Mouse (Mus musculus) intestine, embryonic 14.5 days (tissue): ENCODE data around the gene Arfgef3. TPM values are rescaled to one million over a fixed set of nuclear protein-coding genes. Genes with fewer than 3 reads are reported as not detected.
A peak's percentile ranks its signal among the peaks of the same experiment; 100 is the strongest.

Experiments
- ATAC-seq: fragments of 200-750 bp; cut with Nextera tagmentation; replicated peaks from 2 replicates; pipeline ENCODE4 v1.8.0; 2017; ENCODE audit warnings: low read depth, moderate number of reproducible peaks, moderate TSS enrichment, moderate library complexity; ENCODE audit not compliant: low FRiP score, low TSS enrichment
- DNase-seq: peaks from one replicate; pipeline ENCODE4 v3.0.0-alpha.2; 2018; ENCODE audit warnings: low spot score
- H3K27ac ChIP-seq: fragments of 300-500 bp; sonication (generic); 2 replicates; pipeline ENCODE4 v1.5.1; 2014; ENCODE audit warnings: low read depth, mild to moderate bottlenecking, control low read depth
- H3K27me3 ChIP-seq: fragments of 300-500 bp; sonication (generic); replicated peaks from 2 replicates; pipeline ENCODE4 v1.6.1; 2014; ENCODE audit warnings: low read length, control low read depth; ENCODE audit not compliant: control insufficient read depth, insufficient read depth
- H3K36me3 ChIP-seq: fragments of 300-500 bp; sonication (generic); 2 replicates; pipeline ENCODE4 v1.6.1; 2014; ENCODE audit warnings: low read length, control low read depth; ENCODE audit not compliant: control insufficient read depth, insufficient read depth
- H3K4me1 ChIP-seq: fragments of 300-500 bp; sonication (generic); replicated peaks from 2 replicates; pipeline ENCODE4 v1.6.1; 2014; ENCODE audit warnings: low read length, control low read depth, mixed read lengths; ENCODE audit not compliant: control insufficient read depth, insufficient read depth
- H3K4me2 ChIP-seq: fragments of 300-500 bp; sonication (generic); 2 replicates; pipeline ENCODE4 v1.6.1; 2014; ENCODE audit warnings: low read length
- H3K4me3 ChIP-seq: fragments of 300-500 bp; sonication (generic); 2 replicates; pipeline ENCODE4 v1.5.1; 2014; ENCODE audit warnings: low read depth, low read length, control low read depth, mixed read lengths
- H3K9ac ChIP-seq: fragments of 300-500 bp; sonication (generic); 2 replicates; pipeline ENCODE4 v1.6.1; 2014; ENCODE audit warnings: mild to moderate bottlenecking, low read length
- H3K9me3 ChIP-seq: fragments of 300-500 bp; sonication (generic); 2 replicates; pipeline ENCODE4 v1.6.1; 2016; ENCODE audit warnings: low read length, control low read depth; ENCODE audit not compliant: control insufficient read depth
- WGBS: fragments of 180-500 bp; shearing (Covaris S2); extraction: QIAGEN DNeasy Blood & Tissue Kit; methylation state at CpG from one replicate; pipeline ENCODE4 v1.1.7; 2014; 5-methylcytosine and 5-hydroxymethylcytosine counted together
- polyA plus RNA-seq: library from polyadenylated mRNA; unstranded; fragments of >200 nt; fragmentation: Nextera tagmentation; extraction: Ambion mirVana; gene quantifications from 2 replicates; pipeline ENCODE4 v1.2.1, GENCODE M21; 2014

Arfgef3 gene
- polyA plus RNA-seq, 1 experiment from 2014 or later: 3.2 TPM

DNA sequence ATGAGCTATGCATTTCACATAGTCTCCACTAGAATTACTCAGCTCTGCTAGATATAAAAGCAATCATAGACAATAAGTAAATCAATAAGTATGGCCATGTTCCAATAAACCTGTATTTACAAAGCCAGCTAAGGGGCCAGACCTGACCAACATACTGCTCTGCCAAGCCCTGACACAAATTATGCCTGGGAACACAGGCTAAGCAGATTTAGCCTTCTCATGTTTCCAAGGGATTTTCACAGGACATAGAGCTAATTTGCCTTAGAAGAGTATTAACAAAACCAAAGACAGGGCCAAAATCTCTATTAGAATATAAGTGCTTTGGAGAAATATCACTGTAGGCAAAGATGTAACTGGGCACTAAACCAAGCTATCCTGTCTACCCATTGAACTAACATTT lies 42.2 kb downstream of the Arfgef3 start:
- Histone ChIP-seq H3K4me2 (no peak overlapping the region), H3K27me3 (no peaks in the 10 kb centered on the region), H3K4me1 (no peaks in the 10 kb centered on the region), H3K9ac (no peak overlapping the region), H3K9me3 (no peaks in the 10 kb centered on the region), H3K36me3 (no peaks in the 10 kb centered on the region), H3K27ac (no peak overlapping the region), H3K4me3 (no peak overlapping the region)
- DNase-seq: no peak
- ATAC-seq: no peak

DNA sequence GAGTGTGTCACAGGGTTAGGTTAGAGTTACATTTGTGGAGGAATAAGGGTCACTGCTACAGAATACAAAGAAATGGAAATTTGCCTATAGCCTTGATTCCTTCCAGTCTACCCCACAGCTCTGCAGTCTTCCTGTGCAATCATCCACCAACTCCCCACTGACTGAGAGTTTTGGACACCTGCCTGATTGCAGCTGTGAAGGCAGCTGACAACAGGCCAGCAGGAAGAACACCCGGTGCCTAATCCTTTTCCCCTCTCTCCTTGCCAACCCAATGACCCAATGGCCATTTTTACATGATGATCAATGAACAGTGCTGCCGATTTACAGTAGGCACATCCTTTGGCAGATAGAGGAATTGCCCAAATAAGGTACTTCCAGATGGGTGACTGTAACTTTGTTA lies 43.6 kb downstream of the Arfgef3 start:
- Histone ChIP-seq H3K27ac (no peak overlapping the region), H3K9ac (no peak overlapping the region), H3K27me3 (no peaks in the 10 kb centered on the region), H3K36me3 (no peaks in the 10 kb centered on the region), H3K4me1 (no peaks in the 10 kb centered on the region), H3K9me3 (no peaks in the 10 kb centered on the region), H3K4me3 (no peak overlapping the region), H3K4me2 (no peak overlapping the region)
- 84% methylated on average over 2 of the region's 2 CpGs for WGBS
- no peak for ATAC-seq
- DNase-seq: no peak

DNA sequence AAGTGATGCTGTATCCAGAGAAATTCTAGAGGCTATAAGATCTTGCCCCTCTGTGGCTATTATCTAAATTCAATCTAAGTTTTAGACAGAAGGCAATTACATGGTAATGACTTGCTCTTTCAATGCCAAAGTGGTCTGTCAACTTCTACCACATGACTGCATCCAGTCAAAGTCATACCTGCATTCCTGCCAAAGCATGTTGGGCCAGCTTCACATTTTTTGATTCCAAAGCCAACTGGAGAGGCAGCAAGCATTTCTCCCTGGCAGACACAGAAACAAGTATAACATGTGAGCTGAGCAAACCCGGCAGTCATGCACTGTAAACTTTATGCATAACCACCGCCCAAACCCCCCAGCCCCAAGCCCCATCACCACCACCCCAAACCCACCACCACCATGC lies 44.6 kb downstream of the Arfgef3 start:
- no peak overlapping the region for H3K4me3 ChIP-seq
- H3K27ac ChIP-seq: no peak overlapping the region
- H3K36me3 ChIP-seq: no peaks in the 10 kb centered on the region
- WGBS: 96% methylated on average over 2 of the region's 2 CpGs
- H3K9me3 ChIP-seq: no peaks in the 10 kb centered on the region
- ATAC-seq (no peak), DNase-seq (no peak)
- no peaks in the 10 kb centered on the region for H3K27me3 ChIP-seq
- H3K4me2 ChIP-seq: no peak overlapping the region
- H3K9ac ChIP-seq: no peak overlapping the region
- no peaks in the 10 kb centered on the region for H3K4me1 ChIP-seq

DNA sequence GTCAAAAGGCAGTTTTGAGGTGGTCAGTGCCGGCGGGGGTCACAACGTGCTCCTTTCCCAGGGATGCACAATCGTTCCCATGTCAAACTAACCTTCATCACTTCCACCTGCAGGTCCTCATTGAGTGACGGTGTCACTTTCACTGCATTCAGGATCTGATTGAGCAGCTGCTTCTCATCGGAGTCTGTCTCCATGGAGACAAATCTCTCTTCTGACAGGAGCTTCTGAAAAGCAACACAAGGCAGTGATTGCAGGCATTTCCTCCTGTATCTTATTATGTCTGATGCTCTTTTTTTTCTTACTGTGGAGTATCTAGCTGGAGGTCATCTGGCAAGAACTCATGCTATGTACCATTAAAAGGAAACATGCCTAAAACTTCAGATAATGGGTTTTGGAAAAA lies 47.3 kb downstream of the Arfgef3 start:
- Histone ChIP-seq H3K27ac (no peak overlapping the region), H3K9me3 (no peaks in the 10 kb centered on the region), H3K9ac (no peak overlapping the region), H3K27me3 (no peaks in the 10 kb centered on the region), H3K4me2 (no peak overlapping the region), H3K4me1 (no peaks in the 10 kb centered on the region), H3K4me3 (no peak overlapping the region), H3K36me3 (no peaks in the 10 kb centered on the region)
- 75% methylated on average over 6 of the region's 6 CpGs for WGBS
- DNase-seq: no peak
- ATAC-seq: no peak

DNA sequence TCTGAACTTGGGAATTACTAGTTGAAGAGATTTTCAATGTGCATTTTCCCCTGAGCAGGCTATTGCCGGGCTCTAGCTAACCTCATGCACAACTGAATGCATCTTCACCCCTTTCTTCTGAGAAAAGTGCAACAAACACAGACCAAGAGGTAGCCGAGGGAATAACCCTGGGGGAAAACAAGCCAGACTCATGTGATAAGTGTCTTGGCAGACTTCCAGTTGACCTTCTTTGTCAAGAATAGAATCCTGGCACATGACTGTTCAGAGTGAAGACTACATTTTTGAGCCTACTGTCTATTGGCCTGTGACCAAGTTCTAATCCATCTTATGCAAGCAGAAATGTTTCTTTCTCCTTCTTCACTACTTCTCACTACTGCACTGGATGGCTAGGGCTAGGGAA lies 55.5 kb downstream of the Arfgef3 start:
- H3K27ac ChIP-seq: no peak overlapping the region
- no peaks in the 10 kb centered on the region for H3K9me3 ChIP-seq
- ATAC-seq (no peak), DNase-seq (no peak)
- WGBS: 48% methylated on average over 2 of the region's 2 CpGs
- H3K27me3 ChIP-seq: no peaks in the 10 kb centered on the region
- no peak overlapping the region for H3K4me2 ChIP-seq
- no peak overlapping the region for H3K9ac ChIP-seq
- H3K4me1 ChIP-seq: no peaks in the 10 kb centered on the region
- H3K36me3 ChIP-seq: no peaks in the 10 kb centered on the region
- no peak overlapping the region for H3K4me3 ChIP-seq

DNA sequence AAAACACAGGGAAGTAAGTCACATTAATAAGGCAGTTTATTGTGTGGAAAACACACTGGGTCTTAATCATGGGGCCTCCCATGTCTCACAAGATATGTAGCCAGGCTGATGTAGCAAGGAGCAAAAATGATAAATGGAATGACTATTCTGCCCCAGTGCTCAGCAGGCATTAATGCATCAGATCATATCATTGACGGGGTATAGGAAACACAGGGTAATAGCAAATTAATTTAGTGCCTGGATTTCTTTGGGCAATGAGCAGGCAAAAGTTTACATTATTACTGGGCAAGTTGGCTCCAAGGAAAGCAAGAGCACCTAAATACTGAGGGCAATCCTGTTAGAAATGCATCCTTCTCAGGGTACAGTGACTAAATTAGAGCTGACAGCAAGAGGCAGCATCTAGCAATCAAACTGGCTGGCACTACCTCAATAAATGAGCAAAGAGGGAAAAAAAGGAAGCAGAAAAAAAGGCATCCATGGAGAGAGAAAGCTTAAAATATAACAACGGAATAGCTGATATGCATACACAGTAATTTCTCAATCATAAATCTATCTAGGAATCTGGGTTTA lies 62.3 kb downstream of the Arfgef3 start:
- Histone ChIP-seq H3K4me1 (no peaks in the 10 kb centered on the region), H3K4me2 (no peak overlapping the region), H3K27me3 (no peaks in the 10 kb centered on the region), H3K9ac (no peak overlapping the region), H3K27ac (peak overlapping the region; percentile 59; the same call in 1 of the 2 replicates), H3K9me3 (0 out of 2 replicates have a peak, but pooled peaks cover under 1% of the 10 kb centered on the region), H3K4me3 (no peak overlapping the region), H3K36me3 (no peaks in the 10 kb centered on the region)
- WGBS: 72% methylated on average over 2 of the region's 2 CpGs
- no peak for DNase-seq
- ATAC-seq: no peak

DNA sequence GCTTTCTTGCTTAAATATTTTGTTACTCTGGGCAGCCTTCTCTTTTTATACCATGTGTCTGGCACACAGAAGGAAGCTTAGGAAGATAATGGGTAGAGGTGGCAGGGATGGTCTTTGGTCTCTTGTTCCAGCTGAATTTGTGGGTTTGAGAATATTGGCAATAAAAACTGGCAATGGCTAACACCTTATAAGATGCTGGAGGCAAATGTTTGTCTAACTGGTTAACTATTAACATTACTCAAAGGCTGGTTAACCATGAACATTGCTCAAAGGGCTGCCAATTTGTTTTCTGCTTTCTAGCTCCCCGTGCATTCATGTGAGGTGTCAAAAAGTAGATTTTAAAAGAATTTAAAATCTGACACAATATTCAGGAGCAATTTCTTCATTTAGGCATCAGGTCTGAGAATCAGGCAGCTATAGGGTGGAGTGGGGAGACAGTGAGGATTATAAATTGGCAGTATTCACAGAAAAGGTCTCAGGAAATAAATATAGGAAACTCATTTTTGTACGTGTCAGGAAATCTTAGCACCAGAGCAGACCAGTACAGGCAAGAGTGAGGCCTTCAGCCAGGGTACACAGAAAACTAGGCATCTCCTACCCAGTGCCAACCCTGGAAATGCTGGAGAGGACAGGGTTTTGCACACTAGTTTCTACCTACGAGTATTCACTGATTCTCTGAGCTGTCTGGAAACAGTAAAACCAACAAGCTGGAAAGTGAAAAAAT lies 62.9 kb downstream of the Arfgef3 start:
- DNase-seq (no peak), ATAC-seq (no peak)
- Histone ChIP-seq H3K4me3 (no peak overlapping the region), H3K4me1 (no peaks in the 10 kb centered on the region), H3K36me3 (no peaks in the 10 kb centered on the region), H3K4me2 (no peak overlapping the region), H3K27ac (peak overlapping the region; percentile 59; the same call in 1 of the 2 replicates), H3K27me3 (no peaks in the 10 kb centered on the region), H3K9me3 (0 out of 2 replicates have a peak, but pooled peaks cover 4% of the 10 kb centered on the region), H3K9ac (no peak overlapping the region)
- WGBS: 53% methylated on average over 3 of the region's 3 CpGs

DNA sequence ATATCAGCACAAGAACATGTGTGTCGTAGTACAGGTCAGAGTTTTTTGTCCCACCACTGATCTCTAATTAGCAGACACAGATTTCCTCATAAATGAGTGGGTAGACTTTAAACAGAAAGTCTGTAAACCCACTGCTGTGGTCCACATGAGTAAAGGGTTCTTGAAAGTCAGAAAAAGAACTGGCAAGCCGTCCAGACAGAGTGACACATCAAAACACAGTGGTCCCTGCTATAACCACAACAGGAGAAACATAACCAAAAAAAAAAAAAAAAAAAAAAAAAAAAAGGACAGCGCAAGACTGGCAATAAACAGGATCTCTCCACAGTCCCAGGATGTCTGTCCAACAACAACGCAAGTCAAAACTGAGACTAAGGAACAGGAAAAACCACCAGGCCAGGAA lies 64.9 kb downstream of the Arfgef3 start:
- no peak for ATAC-seq
- WGBS: 83% methylated on average over 4 of the region's 4 CpGs
- no peaks in the 10 kb centered on the region for H3K4me1 ChIP-seq

DNA sequence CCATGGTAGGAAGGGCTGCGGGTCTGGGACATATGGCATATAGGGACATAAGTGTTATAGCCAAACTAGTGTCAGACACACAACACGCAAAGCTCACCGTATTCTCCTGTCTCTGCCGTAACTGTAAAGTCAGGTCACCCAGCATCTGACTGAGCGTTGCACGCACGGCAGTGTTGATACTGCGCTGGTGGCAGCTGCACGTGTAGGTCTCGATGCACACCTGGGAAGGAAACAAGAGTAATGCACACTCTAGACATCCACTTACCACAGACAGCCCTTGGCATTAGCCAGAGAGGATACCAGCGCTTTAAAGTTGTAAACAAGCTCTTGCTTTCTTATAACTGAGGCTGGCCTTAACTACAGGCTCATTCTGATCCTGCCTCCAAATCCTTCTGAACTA lies 79.0 kb downstream of the Arfgef3 start:
- H3K27me3 ChIP-seq: no peaks in the 10 kb centered on the region
- no peak overlapping the region for H3K9ac ChIP-seq
- no peaks in the 10 kb centered on the region for H3K4me1 ChIP-seq
- H3K4me2 ChIP-seq: no peak overlapping the region
- no peak overlapping the region for H3K27ac ChIP-seq
- H3K36me3 ChIP-seq: no peaks in the 10 kb centered on the region
- peaks cover 2% of the 10 kb centered on the region; the same call in 1 of the 2 replicates for H3K9me3 ChIP-seq
- ATAC-seq (no peak), DNase-seq (peak; percentile 28)
- WGBS: 88% methylated on average over 11 of the region's 11 CpGs
- H3K4me3 ChIP-seq: no peak overlapping the region

More for the DNA sequence above, 64.9 kb downstream of the Arfgef3 start:
- 0 out of 2 replicates have a peak, but pooled peaks cover 7% of the 10 kb centered on the region for H3K9me3 ChIP-seq
- H3K27ac ChIP-seq: no peak overlapping the region
- no peak for DNase-seq
- no peak overlapping the region for H3K4me2 ChIP-seq
- no peaks in the 10 kb centered on the region for H3K27me3 ChIP-seq
- H3K9ac ChIP-seq: no peak overlapping the region
- no peak overlapping the region for H3K4me3 ChIP-seq
- H3K36me3 ChIP-seq: no peaks in the 10 kb centered on the region
